Mouse (Mus musculus): ENCODE results near the gene Dock9.

GRCm38 (mm10) chr14:121676121-121676591 is 121.5 kb downstream of the Dock9 start:
- TF ChIP-seq CTCF (IDR thresholded peaks at IDR 0.05; ENCODE audit: extremely low read depth, insufficient read depth, low read length) (no peak), POLR2A (IDR thresholded peaks at IDR 0.05; ENCODE audit: extremely low read depth, insufficient read depth, low read length) (no peak)

All from cortical plate, adult 2 months (tissue).